Comparison of ENCODE assay signal across 18 mouse cellular contexts in the genomic region with DNA sequence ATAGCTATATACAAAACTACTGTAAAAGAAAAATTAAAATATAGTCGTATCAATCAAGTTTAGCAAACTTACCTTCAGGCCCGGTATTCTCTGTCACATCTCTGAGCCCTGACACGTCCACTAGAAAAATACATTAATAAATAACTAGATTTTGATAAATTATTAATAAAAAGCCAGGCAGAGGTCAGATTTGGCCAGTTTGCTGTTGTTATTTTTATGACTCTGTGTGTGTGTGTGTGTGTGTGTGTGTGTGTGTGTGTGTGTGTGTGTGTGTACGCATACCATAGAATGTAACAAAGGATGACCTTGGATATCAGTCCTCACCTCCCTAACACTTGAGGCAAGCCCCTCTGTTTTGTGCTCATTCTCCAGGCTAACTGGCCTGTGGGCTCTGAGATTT. TPM values are rescaled to one million over a fixed set of nuclear protein-coding genes. Genes with fewer than 3 reads are reported as not detected.
DNase-seq lines count a peak whose midpoint lies in the region; ATAC-seq lines count a peak whose summit lies in the region.
"Had no signal": no experiment of that assay in that cellular context is flagged by ENCODE, and none has a peak within 500 bp of the region (broad histone marks: within the 10 kb centered on the region; RNA-seq: fewer than 3 reads in every experiment).

No protein-coding gene starts in this region.

- no peak for ATAC-seq in kidney, embryonic 16.5 days (ENCODE audit: low FRiP score, low TSS enrichment)
- ATAC-seq in midbrain, embryonic 12.5 days (ENCODE audit: low FRiP score, low read depth): no peak
- ATAC-seq: forebrain, embryonic 14.5 days had no signal

- no peaks in the 10 kb centered on the region for H3K27me3 ChIP-seq in kidney, embryonic 16.5 days (ENCODE audit: insufficient read depth, low read length)
- no peaks in the 10 kb centered on the region for H3K27me3 ChIP-seq in midbrain, embryonic 12.5 days
- H3K27me3 ChIP-seq in midbrain, embryonic 10.5 days (ENCODE audit: low read depth, poor library complexity, severe bottlenecking): no peaks in the 10 kb centered on the region
- H3K27me3 ChIP-seq: embryonic facial prominence, embryonic 13.5 days; heart, embryonic 12.5 days; hindbrain, embryonic 12.5 days had no signal

- H3K4me3 ChIP-seq in kidney, embryonic 16.5 days (ENCODE audit: low read length): no peak overlapping the region
- H3K4me3 ChIP-seq in midbrain, embryonic 12.5 days: no peak overlapping the region
- H3K4me3 ChIP-seq in midbrain, embryonic 10.5 days: no peak overlapping the region
- H3K4me3 ChIP-seq: embryonic facial prominence, embryonic 13.5 days; gastrocnemius, adult 2 months; heart, embryonic 12.5 days; hindbrain, embryonic 12.5 days had no signal

- H3K36me3 ChIP-seq in kidney, embryonic 16.5 days (ENCODE audit: insufficient read depth, low read length): no peaks in the 10 kb centered on the region
- H3K36me3 ChIP-seq in midbrain, embryonic 12.5 days: no peaks in the 10 kb centered on the region
- no peaks in the 10 kb centered on the region for H3K36me3 ChIP-seq in midbrain, embryonic 10.5 days
- H3K36me3 ChIP-seq: embryonic facial prominence, embryonic 13.5 days; heart, embryonic 12.5 days; hindbrain, embryonic 12.5 days had no signal

- H3K9me3 ChIP-seq in kidney, embryonic 16.5 days (ENCODE audit: low read length): peaks cover 6% of the 10 kb centered on the region; the same call in 1 of the 2 replicates
- H3K9me3 ChIP-seq in midbrain, embryonic 12.5 days: no peaks in the 10 kb centered on the region
- no peaks in the 10 kb centered on the region; the same call in 1 of the 2 replicates for H3K9me3 ChIP-seq in midbrain, embryonic 10.5 days (replicated peaks)
- H3K9me3 ChIP-seq: embryonic facial prominence, embryonic 13.5 days; hindbrain, embryonic 12.5 days had no signal

- DNase-seq in kidney, adult 9 months: peak; percentile 58
- DNase-seq in kidney, postnatal 4 days: no peak
- peak; percentile 30 to 49 for DNase-seq in kidney, postnatal 25 days
- DNase-seq in midbrain, embryonic 10.5 days (ENCODE audit: low spot score): no peak
- DNase-seq: adrenal gland, adult 2 months; adrenal gland, postnatal 25 days; cerebellum, adult 18-20 months; cerebellum, adult 9-11 months; cerebellum, postnatal 36 days; gastrocnemius, adult 2 months; gastrocnemius, postnatal 25 days; heart, postnatal 4 days had no signal

- H3K9ac ChIP-seq in kidney, embryonic 16.5 days (replicated peaks; ENCODE audit: low read length): no peak overlapping the region
- H3K9ac ChIP-seq in midbrain, embryonic 12.5 days (replicated peaks): no peak overlapping the region
- H3K9ac ChIP-seq: embryonic facial prominence, embryonic 13.5 days; heart, embryonic 12.5 days; hindbrain, embryonic 12.5 days had no signal

- 67% methylated on average over 4 of the region's 4 CpGs for WGBS in kidney, embryonic 16.5 days
- WGBS in midbrain, embryonic 12.5 days: 95% methylated on average over 4 of the region's 4 CpGs
- 93% methylated on average over 4 of the region's 4 CpGs for WGBS in midbrain, embryonic 10.5 days

- H3K27ac ChIP-seq in kidney, embryonic 16.5 days (ENCODE audit: low read length): no peak overlapping the region
- H3K27ac ChIP-seq in midbrain, embryonic 12.5 days (replicated peaks): peak overlapping the region; percentile 30; the same call in 1 of the 2 replicates
- no peak overlapping the region for H3K27ac ChIP-seq in midbrain, embryonic 10.5 days (replicated peaks)
- H3K27ac ChIP-seq: embryonic facial prominence, embryonic 13.5 days; gastrocnemius, adult 2 months; hindbrain, embryonic 12.5 days had no signal

- H3K4me2 ChIP-seq in kidney, embryonic 16.5 days (replicated peaks; ENCODE audit: low read depth, low read length): no peak overlapping the region
- H3K4me2 ChIP-seq in midbrain, embryonic 12.5 days (replicated peaks): no peak overlapping the region
- H3K4me2 ChIP-seq: embryonic facial prominence, embryonic 13.5 days; heart, embryonic 12.5 days; hindbrain, embryonic 12.5 days had no signal

- 0 out of 2 replicates have a peak, but pooled peaks cover 6% of the 10 kb centered on the region for H3K4me1 ChIP-seq in kidney, embryonic 16.5 days (ENCODE audit: insufficient read depth, low read length)
- H3K4me1 ChIP-seq in midbrain, embryonic 12.5 days: no peaks in the 10 kb centered on the region
- no peaks in the 10 kb centered on the region for H3K4me1 ChIP-seq in midbrain, embryonic 10.5 days
- H3K4me1 ChIP-seq: hindbrain, embryonic 12.5 days had no signal

RNA-seq across cellular contexts. Expression of a gene that starts 22.4 kb away (rescaled TPM):
- polyA plus RNA-seq in kidney, embryonic 16.5 days (2015; fragmentation: Nextera tagmentation; extraction: Ambion mirVana): 44.7 and 48.0 TPM in 2 replicates
- 9.5 and 15.2 TPM in 2 replicates for polyA plus RNA-seq in midbrain, embryonic 12.5 days (2016; fragmentation: Nextera tagmentation; extraction: Ambion mirVana)
- 4.1 and 5.9 TPM in 2 replicates for polyA plus RNA-seq in midbrain, embryonic 10.5 days (2016; fragmentation: Nextera tagmentation; extraction: Ambion mirVana)

RNA-seq across cellular contexts. Expression of a gene that starts 56.1 kb away (rescaled TPM):
- 84.6 and 89.5 TPM in 2 replicates for polyA plus RNA-seq in kidney, embryonic 16.5 days (2015; fragmentation: Nextera tagmentation; extraction: Ambion mirVana)
- polyA plus RNA-seq in midbrain, embryonic 12.5 days (2016; fragmentation: Nextera tagmentation; extraction: Ambion mirVana): 73.7 and 77.7 TPM in 2 replicates
- 74.9 and 85.2 TPM in 2 replicates for polyA plus RNA-seq in midbrain, embryonic 10.5 days (2016; fragmentation: Nextera tagmentation; extraction: Ambion mirVana)

Comparison
In these comparisons a context has a peak if more than half of its experiments do, and no peak if none do; other contexts are left out.
1. DNase-seq: peak in kidney, adult 9 months (single experiment) and kidney, postnatal 25 days (2 of 2); none in kidney, postnatal 4 days (0 of 2) and midbrain, embryonic 10.5 days (single experiment).